Mouse (Mus musculus): ENCODE measurements around the gene Gm20388. TPM values are rescaled to one million over a fixed set of nuclear protein-coding genes. Genes with fewer than 3 reads are reported as not detected.

The Gm20388 gene
- polyA plus RNA-seq, 1 experiment from 2014 or later: not detected

- Histone ChIP-seq H3K27me3 (ENCODE audit: control insufficient read depth, insufficient read depth, low read length) (peaks cover 14% of the 10 kb centered on the region), H3K27ac (replicated peaks in 1 of 2; ENCODE audit: control insufficient read depth in 1 of 2, insufficient read depth in 1 of 2, low read depth in 2 of 2, low read length in 2 of 2) (no peak overlapping the region), H3K9me3 (ENCODE audit: control insufficient read depth, low read length) (no peaks in the 10 kb centered on the region), H3K4me1 (ENCODE audit: control insufficient read depth in 2 of 2, insufficient read depth in 2 of 2, low read length in 2 of 2) (peaks cover 9 to 10% of the 10 kb centered on the region in 2 experiments), H3K36me3 (ENCODE audit: control insufficient read depth, insufficient read depth, low read length) (no peaks in the 10 kb centered on the region), H3K9ac (ENCODE audit: low read length) (no peak overlapping the region), H3K4me2 (ENCODE audit: low read length) (no peak overlapping the region), H3K4me3 (ENCODE audit: control insufficient read depth in 1 of 2, insufficient read depth in 1 of 2, low read depth in 1 of 2, low read length in 2 of 2) (no peak overlapping the region)
- ATAC-seq (ENCODE audit: insufficient number of reproducible peaks, insufficient read depth, low FRiP score, low read depth): no peak
- 82% methylated on average over 12 of the region's 12 CpGs for WGBS
Observed at GRCm38 (mm10) chr8:122078321-122078720, 2167.7 kb downstream of the Gm20388 start.

- Histone ChIP-seq H3K9ac (ENCODE audit: low read length) (no peak overlapping the region), H3K4me2 (ENCODE audit: low read length) (no peak overlapping the region), H3K27ac (replicated peaks in 1 of 2; ENCODE audit: control insufficient read depth in 1 of 2, insufficient read depth in 1 of 2, low read depth in 2 of 2, low read length in 2 of 2) (no peak overlapping the region), H3K4me1 (ENCODE audit: control insufficient read depth in 2 of 2, insufficient read depth in 2 of 2, low read length in 2 of 2) (peaks cover 9 to 10% of the 10 kb centered on the region in 2 experiments), H3K4me3 (ENCODE audit: control insufficient read depth in 1 of 2, insufficient read depth in 1 of 2, low read depth in 1 of 2, low read length in 2 of 2) (no peak overlapping the region), H3K27me3 (ENCODE audit: control insufficient read depth, insufficient read depth, low read length) (peaks cover 14% of the 10 kb centered on the region), H3K36me3 (ENCODE audit: control insufficient read depth, insufficient read depth, low read length) (no peaks in the 10 kb centered on the region), H3K9me3 (ENCODE audit: control insufficient read depth, low read length) (no peaks in the 10 kb centered on the region)
- no peak for ATAC-seq (ENCODE audit: insufficient number of reproducible peaks, insufficient read depth, low FRiP score, low read depth)
- 52% methylated on average over 6 of the region's 6 CpGs for WGBS
Observed at GRCm38 (mm10) chr8:122079093-122079492, 2168.5 kb downstream of the Gm20388 start.

GRCm38 (mm10) chr8:122080347-122080746 lies 2169.7 kb downstream of the Gm20388 start:
- ATAC-seq (ENCODE audit: insufficient number of reproducible peaks, insufficient read depth, low FRiP score, low read depth): no peak
- Histone ChIP-seq H3K4me3 (ENCODE audit: control insufficient read depth in 1 of 2, insufficient read depth in 1 of 2, low read depth in 1 of 2, low read length in 2 of 2) (no peak overlapping the region), H3K27me3 (ENCODE audit: control insufficient read depth, insufficient read depth, low read length) (peaks cover 14% of the 10 kb centered on the region), H3K9ac (ENCODE audit: low read length) (no peak overlapping the region), H3K36me3 (ENCODE audit: control insufficient read depth, insufficient read depth, low read length) (no peaks in the 10 kb centered on the region), H3K9me3 (ENCODE audit: control insufficient read depth, low read length) (no peaks in the 10 kb centered on the region), H3K4me2 (ENCODE audit: low read length) (no peak overlapping the region), H3K4me1 (ENCODE audit: control insufficient read depth in 2 of 2, insufficient read depth in 2 of 2, low read length in 2 of 2) (peaks cover 9 to 10% of the 10 kb centered on the region in 2 experiments), H3K27ac (replicated peaks in 1 of 2; ENCODE audit: control insufficient read depth in 1 of 2, insufficient read depth in 1 of 2, low read depth in 2 of 2, low read length in 2 of 2) (no peak overlapping the region)
- 44% methylated on average over 5 of the region's 5 CpGs for WGBS

GRCm38 (mm10) chr8:122083401-122083800 lies 2172.8 kb downstream of the Gm20388 start:
- 0 out of 2 replicates have a peak, but pooled peaks have one; percentile 16 for ATAC-seq (ENCODE audit: insufficient number of reproducible peaks, insufficient read depth, low FRiP score, low read depth)
- no peak overlapping the region for H3K9ac ChIP-seq (ENCODE audit: low read length)

GRCm38 (mm10) chr8:122084145-122084544 lies 2173.5 kb downstream of the Gm20388 start:
- Histone ChIP-seq H3K9me3 (ENCODE audit: control insufficient read depth, low read length) (no peaks in the 10 kb centered on the region), H3K9ac (ENCODE audit: low read length) (no peak overlapping the region), H3K27me3 (ENCODE audit: control insufficient read depth, insufficient read depth, low read length) (no peaks in the 10 kb centered on the region), H3K4me1 (ENCODE audit: control insufficient read depth in 2 of 2, insufficient read depth in 2 of 2, low read length in 2 of 2) (peaks cover 2% of the 10 kb centered on the region in 2 experiments; a peak in 3 of 4 replicates), H3K4me3 (ENCODE audit: control insufficient read depth in 1 of 2, insufficient read depth in 1 of 2, low read depth in 1 of 2, low read length in 2 of 2) (no peak overlapping the region), H3K36me3 (ENCODE audit: control insufficient read depth, insufficient read depth, low read length) (no peaks in the 10 kb centered on the region), H3K4me2 (ENCODE audit: low read length) (no peak overlapping the region), H3K27ac (replicated peaks in 1 of 2; ENCODE audit: control insufficient read depth in 1 of 2, insufficient read depth in 1 of 2, low read depth in 2 of 2, low read length in 2 of 2) (no peak overlapping the region)
- 75% methylated on average over 3 of the region's 3 CpGs for WGBS
- no peak for ATAC-seq (ENCODE audit: insufficient number of reproducible peaks, insufficient read depth, low FRiP score, low read depth)

More at GRCm38 (mm10) chr8:122083401-122083800, 2172.8 kb downstream of the Gm20388 start:
- Histone ChIP-seq H3K4me3 (ENCODE audit: control insufficient read depth in 1 of 2, insufficient read depth in 1 of 2, low read depth in 1 of 2, low read length in 2 of 2) (no peak overlapping the region), H3K27ac (replicated peaks in 1 of 2; ENCODE audit: control insufficient read depth in 1 of 2, insufficient read depth in 1 of 2, low read depth in 2 of 2, low read length in 2 of 2) (no peak overlapping the region), H3K9me3 (ENCODE audit: control insufficient read depth, low read length) (no peaks in the 10 kb centered on the region), H3K4me1 (ENCODE audit: control insufficient read depth in 2 of 2, insufficient read depth in 2 of 2, low read length in 2 of 2) (peaks cover 2% of the 10 kb centered on the region in 2 experiments; a peak in 3 of 4 replicates), H3K4me2 (ENCODE audit: low read length) (no peak overlapping the region), H3K36me3 (ENCODE audit: control insufficient read depth, insufficient read depth, low read length) (no peaks in the 10 kb centered on the region), H3K27me3 (ENCODE audit: control insufficient read depth, insufficient read depth, low read length) (peaks cover 3% of the 10 kb centered on the region; the same call in 1 of the 2 replicates)
- 53% methylated on average over 6 of the region's 6 CpGs for WGBS

GRCm38 (mm10) chr8:122084726-122085410 lies 2174.2 kb downstream of the Gm20388 start:
- peaks cover 2% of the 10 kb centered on the region in 2 experiments; a peak in 3 of 4 replicates for H3K4me1 ChIP-seq (ENCODE audit: control insufficient read depth in 2 of 2, insufficient read depth in 2 of 2, low read length in 2 of 2)
- no peaks in the 10 kb centered on the region for H3K27me3 ChIP-seq (ENCODE audit: control insufficient read depth, insufficient read depth, low read length)
- H3K36me3 ChIP-seq (ENCODE audit: control insufficient read depth, insufficient read depth, low read length): no peaks in the 10 kb centered on the region
- no peak overlapping the region for H3K4me3 ChIP-seq (ENCODE audit: control insufficient read depth in 1 of 2, insufficient read depth in 1 of 2, low read depth in 1 of 2, low read length in 2 of 2)
- H3K27ac ChIP-seq (replicated peaks in 1 of 2; ENCODE audit: control insufficient read depth in 1 of 2, insufficient read depth in 1 of 2, low read depth in 2 of 2, low read length in 2 of 2): no peak overlapping the region
- no peaks in the 10 kb centered on the region for H3K9me3 ChIP-seq (ENCODE audit: control insufficient read depth, low read length)
- no peak for ATAC-seq (ENCODE audit: insufficient number of reproducible peaks, insufficient read depth, low FRiP score, low read depth)
- WGBS: 73% methylated on average over 15 of the region's 15 CpGs
- H3K4me2 ChIP-seq (ENCODE audit: low read length): no peak overlapping the region
- no peak overlapping the region for H3K9ac ChIP-seq (ENCODE audit: low read length)

- no peak for ATAC-seq (ENCODE audit: insufficient number of reproducible peaks, insufficient read depth, low FRiP score, low read depth)
- Histone ChIP-seq H3K27me3 (ENCODE audit: control insufficient read depth, insufficient read depth, low read length) (no peaks in the 10 kb centered on the region), H3K36me3 (ENCODE audit: control insufficient read depth, insufficient read depth, low read length) (no peaks in the 10 kb centered on the region), H3K4me3 (ENCODE audit: control insufficient read depth in 1 of 2, insufficient read depth in 1 of 2, low read depth in 1 of 2, low read length in 2 of 2) (no peak overlapping the region), H3K4me1 (ENCODE audit: control insufficient read depth in 2 of 2, insufficient read depth in 2 of 2, low read length in 2 of 2) (peaks cover 0 to 2% of the 10 kb centered on the region in 2 experiments; a peak in 2 of 4 replicates), H3K9me3 (ENCODE audit: control insufficient read depth, low read length) (no peaks in the 10 kb centered on the region), H3K9ac (ENCODE audit: low read length) (no peak overlapping the region), H3K27ac (replicated peaks in 1 of 2; ENCODE audit: control insufficient read depth in 1 of 2, insufficient read depth in 1 of 2, low read depth in 2 of 2, low read length in 2 of 2) (no peak overlapping the region), H3K4me2 (ENCODE audit: low read length) (no peak overlapping the region)
- WGBS: 74% methylated on average over 12 of the region's 12 CpGs
Observed at GRCm38 (mm10) chr8:122086064-122086463, 2175.4 kb downstream of the Gm20388 start.

All from heart, embryonic 14.5 days (tissue).